Mouse (Mus musculus) lung, embryonic 16.5 days (tissue): ENCODE measurements around the gene Znrf4. TPM values are rescaled to one million over a fixed set of nuclear protein-coding genes. Genes with fewer than 3 reads are reported as not detected.

Source experiments
- polyA plus RNA-seq: library from polyadenylated mRNA; unstranded; fragments of >200 nt; fragmentation: Nextera tagmentation; extraction: Ambion mirVana; gene quantifications from 2 replicates; pipeline ENCODE4 v1.2.1, GENCODE M21; 2015

Znrf4 gene
- polyA plus RNA-seq, 1 experiment from 2014 or later: not detected

Other genes with a start within 250 kb of the Znrf4 start
- gene Ticam1, start 235.6 kb downstream of the Znrf4 start, polyA plus RNA-seq: 5.5 and 5.7 TPM in 2 replicates
- 87.5 and 90.2 TPM in 2 replicates for gene Plin3, start 219.6 kb downstream of the Znrf4 start, polyA plus RNA-seq
- not detected in 2 replicates for gene Arrdc5, start 212.1 kb downstream of the Znrf4 start, polyA plus RNA-seq
- 124 and 130 TPM in 2 replicates for gene Uhrf1, start 209.1 kb downstream of the Znrf4 start, polyA plus RNA-seq
- 26.6 and 28.4 TPM in 2 replicates for gene Kdm4b, start 186.4 kb downstream of the Znrf4 start, polyA plus RNA-seq
- gene Ptprs, start 35.9 kb downstream of the Znrf4 start, polyA plus RNA-seq: 59.1 and 59.9 TPM in 2 replicates
- gene Gm20219, start 42.0 kb upstream of the Znrf4 start, polyA plus RNA-seq: 4.8 and 4.9 TPM in 2 replicates
- gene Safb2, start 72.2 kb upstream of the Znrf4 start, polyA plus RNA-seq: 73.7 and 74.8 TPM in 2 replicates
- 86.9 and 95.7 TPM in 2 replicates for gene Safb, start 72.4 kb upstream of the Znrf4 start, polyA plus RNA-seq
- 227 and 241 TPM in 2 replicates for gene 2410015M20Rik, start 97.3 kb upstream of the Znrf4 start, polyA plus RNA-seq
- gene Rpl36, start 101.0 kb upstream of the Znrf4 start, polyA plus RNA-seq: 1,731 and 1,766 TPM in 2 replicates
- gene Lonp1, start 114.5 kb upstream of the Znrf4 start, polyA plus RNA-seq: 41.1 and 41.7 TPM in 2 replicates
- 0.43 and 0.91 TPM in 2 replicates for gene Catsperd, start 115.7 kb upstream of the Znrf4 start, polyA plus RNA-seq
- 80.2 and 92.8 TPM in 2 replicates for gene Ranbp3, start 160.9 kb upstream of the Znrf4 start, polyA plus RNA-seq
- 424 and 435 TPM in 2 replicates for gene Ndufa11, start 205.3 kb upstream of the Znrf4 start, polyA plus RNA-seq
- gene Vmac, start 205.6 kb upstream of the Znrf4 start, polyA plus RNA-seq: 15.4 and 18.2 TPM in 2 replicates
- gene Nrtn, start 245.1 kb upstream of the Znrf4 start, polyA plus RNA-seq: 5.1 and 7.3 TPM in 2 replicates